Mouse (Mus musculus) intestine, embryonic 14.5 days (tissue): ENCODE data around the gene Obp2a. TPM values are rescaled to one million over a fixed set of nuclear protein-coding genes. Genes with fewer than 3 reads are reported as not detected.
A peak's percentile ranks its signal among the peaks of the same experiment; 100 is the strongest.
"Not testable (repeated sequence)": the region's sequence is repeated elsewhere in the genome, so short reads cannot be mapped to it uniquely, and the experiment has no call there.

ENCODE experiments used
- ATAC-seq: fragments of 200-750 bp; cut with Nextera tagmentation; replicated peaks from 2 replicates; pipeline ENCODE4 v1.8.0; 2017; ENCODE audit warnings: low read depth, moderate number of reproducible peaks, moderate TSS enrichment, moderate library complexity; ENCODE audit not compliant: low FRiP score, low TSS enrichment
- DNase-seq: peaks from one replicate; pipeline ENCODE4 v3.0.0-alpha.2; 2018; ENCODE audit warnings: low spot score
- H3K27ac ChIP-seq: fragments of 300-500 bp; sonication (generic); 2 replicates; pipeline ENCODE4 v1.5.1; 2014; ENCODE audit warnings: low read depth, mild to moderate bottlenecking, control low read depth
- H3K27me3 ChIP-seq: fragments of 300-500 bp; sonication (generic); replicated peaks from 2 replicates; pipeline ENCODE4 v1.6.1; 2014; ENCODE audit warnings: low read length, control low read depth; ENCODE audit not compliant: control insufficient read depth, insufficient read depth
- H3K36me3 ChIP-seq: fragments of 300-500 bp; sonication (generic); 2 replicates; pipeline ENCODE4 v1.6.1; 2014; ENCODE audit warnings: low read length, control low read depth; ENCODE audit not compliant: control insufficient read depth, insufficient read depth
- H3K4me1 ChIP-seq: fragments of 300-500 bp; sonication (generic); replicated peaks from 2 replicates; pipeline ENCODE4 v1.6.1; 2014; ENCODE audit warnings: low read length, control low read depth, mixed read lengths; ENCODE audit not compliant: control insufficient read depth, insufficient read depth
- H3K4me2 ChIP-seq: fragments of 300-500 bp; sonication (generic); 2 replicates; pipeline ENCODE4 v1.6.1; 2014; ENCODE audit warnings: low read length
- H3K4me3 ChIP-seq: fragments of 300-500 bp; sonication (generic); 2 replicates; pipeline ENCODE4 v1.5.1; 2014; ENCODE audit warnings: low read depth, low read length, control low read depth, mixed read lengths
- H3K9ac ChIP-seq: fragments of 300-500 bp; sonication (generic); 2 replicates; pipeline ENCODE4 v1.6.1; 2014; ENCODE audit warnings: mild to moderate bottlenecking, low read length
- H3K9me3 ChIP-seq: fragments of 300-500 bp; sonication (generic); 2 replicates; pipeline ENCODE4 v1.6.1; 2016; ENCODE audit warnings: low read length, control low read depth; ENCODE audit not compliant: control insufficient read depth
- WGBS: fragments of 180-500 bp; shearing (Covaris S2); extraction: QIAGEN DNeasy Blood & Tissue Kit; methylation state at CpG from one replicate; pipeline ENCODE4 v1.1.7; 2014; 5-methylcytosine and 5-hydroxymethylcytosine counted together
- polyA plus RNA-seq: library from polyadenylated mRNA; unstranded; fragments of >200 nt; fragmentation: Nextera tagmentation; extraction: Ambion mirVana; gene quantifications from 2 replicates; pipeline ENCODE4 v1.2.1, GENCODE M21; 2014

Obp2a gene
- not detected in 2 replicates for polyA plus RNA-seq

- H3K4me3 ChIP-seq, H3K36me3 ChIP-seq, H3K9ac ChIP-seq, H3K4me2 ChIP-seq, H3K27ac ChIP-seq, H3K4me1 ChIP-seq, H3K27me3 ChIP-seq, DNase-seq, ATAC-seq, H3K9me3 ChIP-seq: not testable (repeated sequence)
- WGBS, result 83% methylated on average over 3 of the region's 3 CpGs
These were observed at the start of gene Obp2a for GRCm38 (mm10) chr2:25699743-25700142. Gene Obp2a, plus strand, starts transcription at chr2:25700043.

GRCm38 (mm10) chr2:25652902-25653301 lies 46.9 kb upstream of the Obp2a start, which contains the start of gene Lcn8:
Gene Lcn8, plus strand, starts transcription at chr2:25653120.
- WGBS, result 75% methylated on average over 2 of the region's 2 CpGs
- DNase-seq (no peak), ATAC-seq (no peak)
- Histone ChIP-seq H3K27ac (no peak within 1 kb of the TSS), H3K9me3 (no peaks in the 10 kb centered on the region), H3K4me3 (no peak within 1 kb of the TSS), H3K27me3 (no peaks in the 10 kb centered on the region), H3K4me2 (no peak within 1 kb of the TSS), H3K4me1 (no peaks in the 10 kb centered on the region), H3K9ac (no peak within 1 kb of the TSS), H3K36me3 (no peaks in the 10 kb centered on the region)

- Histone ChIP-seq H3K27me3 (no peaks in the 10 kb centered on the region), H3K9me3 (no peaks in the 10 kb centered on the region), H3K4me3 (no peak overlapping the region), H3K4me2 (no peak overlapping the region), H3K36me3 (no peaks in the 10 kb centered on the region), H3K4me1 (no peaks in the 10 kb centered on the region), H3K27ac (no peak overlapping the region), H3K9ac (no peak overlapping the region)
- no peak for ATAC-seq
- DNase-seq, result no peak
- WGBS, result 47% methylated on average over 1 of the region's 1 CpGs
These were observed 45.3 kb upstream of the Obp2a start for GRCm38 (mm10) chr2:25654502-25654901.

- H3K4me1 ChIP-seq, result no peaks in the 10 kb centered on the region
- no peak overlapping the region for H3K4me2 ChIP-seq
- 86% methylated on average over 4 of the region's 4 CpGs for WGBS
These were observed 43.2 kb upstream of the Obp2a start for GRCm38 (mm10) chr2:25656691-25657090.

GRCm38 (mm10) chr2:25657246-25657645 lies 42.6 kb upstream of the Obp2a start:
- Histone ChIP-seq H3K27ac (no peak overlapping the region), H3K4me2 (no peak overlapping the region), H3K4me3 (no peak overlapping the region), H3K36me3 (no peaks in the 10 kb centered on the region), H3K4me1 (no peaks in the 10 kb centered on the region), H3K27me3 (no peaks in the 10 kb centered on the region), H3K9me3 (no peaks in the 10 kb centered on the region), H3K9ac (no peak overlapping the region)
- ATAC-seq (no peak), DNase-seq (no peak)
- 90% methylated on average over 4 of the region's 4 CpGs for WGBS

More at GRCm38 (mm10) chr2:25656691-25657090, 43.2 kb upstream of the Obp2a start:
- no peaks in the 10 kb centered on the region for H3K27me3 ChIP-seq
- H3K36me3 ChIP-seq, result no peaks in the 10 kb centered on the region
- H3K4me3 ChIP-seq, result no peak overlapping the region
- H3K9ac ChIP-seq, result no peak overlapping the region
- no peak for DNase-seq
- no peak overlapping the region for H3K27ac ChIP-seq
- H3K9me3 ChIP-seq, result no peaks in the 10 kb centered on the region
- no peak for ATAC-seq

- Histone ChIP-seq H3K27ac (no peak within 1 kb of the TSS), H3K4me3 (no peak within 1 kb of the TSS), H3K27me3 (no peaks in the 10 kb centered on the region), H3K9me3 (no peaks in the 10 kb centered on the region), H3K9ac (no peak within 1 kb of the TSS), H3K4me1 (no peaks in the 10 kb centered on the region), H3K4me2 (no peak within 1 kb of the TSS), H3K36me3 (no peaks in the 10 kb centered on the region)
- no peak for DNase-seq
- ATAC-seq, result no peak
These were observed 42.2 kb upstream of the Obp2a start, which contains the start of gene Lcn5 for GRCm38 (mm10) chr2:25657652-25658051. Gene Lcn5, plus strand, starts transcription at chr2:25657952.

- Histone ChIP-seq H3K4me2 (no peak overlapping the region), H3K4me3 (no peak overlapping the region), H3K9me3 (no peaks in the 10 kb centered on the region), H3K9ac (no peak overlapping the region), H3K27ac (no peak overlapping the region), H3K36me3 (no peaks in the 10 kb centered on the region), H3K4me1 (no peaks in the 10 kb centered on the region), H3K27me3 (no peaks in the 10 kb centered on the region)
- ATAC-seq (no peak), DNase-seq (no peak)
- 82% methylated on average over 8 of the region's 8 CpGs for WGBS
These were observed 39.6 kb upstream of the Obp2a start for GRCm38 (mm10) chr2:25660279-25660678.

GRCm38 (mm10) chr2:25661245-25661970 lies 38.4 kb upstream of the Obp2a start:
- 87% methylated on average over 6 of the region's 6 CpGs for WGBS
- Histone ChIP-seq H3K36me3 (no peaks in the 10 kb centered on the region), H3K9ac (no peak overlapping the region), H3K4me3 (no peak overlapping the region), H3K27ac (no peak overlapping the region), H3K4me1 (no peaks in the 10 kb centered on the region), H3K27me3 (no peaks in the 10 kb centered on the region), H3K9me3 (no peaks in the 10 kb centered on the region), H3K4me2 (no peak overlapping the region)
- no peak for DNase-seq
- ATAC-seq, result no peak

GRCm38 (mm10) chr2:25663511-25663910 lies 36.3 kb upstream of the Obp2a start:
- Histone ChIP-seq H3K27ac (no peak overlapping the region), H3K4me1 (no peaks in the 10 kb centered on the region), H3K4me2 (no peak overlapping the region), H3K9me3 (no peaks in the 10 kb centered on the region), H3K4me3 (no peak overlapping the region), H3K9ac (no peak overlapping the region), H3K27me3 (no peaks in the 10 kb centered on the region), H3K36me3 (no peaks in the 10 kb centered on the region)
- 91% methylated on average over 1 of the region's 1 CpGs for WGBS
- DNase-seq (peak; percentile 67), ATAC-seq (no peak)
